Mouse (Mus musculus) liver, embryonic 11.5 days (tissue): ENCODE results near the gene Prdm12. TPM values are rescaled to one million over a fixed set of nuclear protein-coding genes. Genes with fewer than 3 reads are reported as not detected.
A peak's percentile ranks its signal among the peaks of the same experiment; 100 is the strongest.

Experiments
- ATAC-seq: fragments of 200-750 bp; cut with Nextera tagmentation; replicated peaks from 2 replicates; pipeline ENCODE4 v1.8.0; 2017; ENCODE audit warnings: moderate number of reproducible peaks, mild to moderate bottlenecking, moderate TSS enrichment, moderate library complexity; ENCODE audit not compliant: low FRiP score
- DNase-seq: peaks from one replicate; pipeline ENCODE4 v3.0.0-alpha.2; 2017; ENCODE audit warnings: low spot score
- H3K27ac ChIP-seq: fragments of 300-500 bp; sonication (generic); 2 replicates; pipeline ENCODE4 v1.5.1; 2014; ENCODE audit warnings: mild to moderate bottlenecking, low read depth, low read length, control low read depth
- H3K27me3 ChIP-seq: fragments of 300-500 bp; sonication (generic); replicated peaks from 2 replicates; pipeline ENCODE4 v1.6.1; 2014; ENCODE audit warnings: low read length, mixed read lengths; ENCODE audit not compliant: control insufficient read depth, insufficient read depth
- H3K36me3 ChIP-seq: fragments of 300-500 bp; sonication (generic); 2 replicates; pipeline ENCODE4 v1.6.1; 2014; ENCODE audit warnings: mild to moderate bottlenecking, low read length, moderate library complexity, mixed read lengths; ENCODE audit not compliant: control insufficient read depth, insufficient read depth
- H3K4me1 ChIP-seq: fragments of 300-500 bp; sonication (generic); replicated peaks from 2 replicates; pipeline ENCODE4 v1.6.1; 2014; ENCODE audit warnings: low read length, mixed read lengths; ENCODE audit not compliant: control insufficient read depth, insufficient read depth
- H3K4me2 ChIP-seq: fragments of 300-500 bp; sonication (generic); 2 replicates; pipeline ENCODE4 v1.6.1; 2014; ENCODE audit warnings: mild to moderate bottlenecking, control low read depth, moderate library complexity
- H3K4me3 ChIP-seq: fragments of 300-500 bp; sonication (generic); 2 replicates; pipeline ENCODE4 v1.5.1; 2014; ENCODE audit warnings: low read depth, low read length, control low read depth
- H3K9ac ChIP-seq: fragments of 300-500 bp; sonication (generic); 2 replicates; pipeline ENCODE4 v1.6.1; 2014; ENCODE audit warnings: low read depth, low read length, control low read depth
- H3K9me3 ChIP-seq: fragments of 300-500 bp; sonication (generic); 2 replicates; pipeline ENCODE4 v1.6.1; 2016; ENCODE audit warnings: low read length, inconsistent platforms, mixed read lengths; ENCODE audit not compliant: control insufficient read depth
- WGBS: fragments of 180-500 bp; shearing (Covaris S2); extraction: QIAGEN DNeasy Blood & Tissue Kit; methylation state at CpG from one replicate; pipeline ENCODE4 v1.1.7; 2014; 5-methylcytosine and 5-hydroxymethylcytosine counted together
- polyA plus RNA-seq: library from polyadenylated mRNA; unstranded; fragments of >200 nt; fragmentation: Nextera tagmentation; extraction: Ambion mirVana; gene quantifications from 2 replicates; pipeline ENCODE4 v1.2.1, GENCODE M21; 2014

Gene Prdm12
- polyA plus RNA-seq, 1 experiment from 2014 or later: 0.07 TPM

DNA sequence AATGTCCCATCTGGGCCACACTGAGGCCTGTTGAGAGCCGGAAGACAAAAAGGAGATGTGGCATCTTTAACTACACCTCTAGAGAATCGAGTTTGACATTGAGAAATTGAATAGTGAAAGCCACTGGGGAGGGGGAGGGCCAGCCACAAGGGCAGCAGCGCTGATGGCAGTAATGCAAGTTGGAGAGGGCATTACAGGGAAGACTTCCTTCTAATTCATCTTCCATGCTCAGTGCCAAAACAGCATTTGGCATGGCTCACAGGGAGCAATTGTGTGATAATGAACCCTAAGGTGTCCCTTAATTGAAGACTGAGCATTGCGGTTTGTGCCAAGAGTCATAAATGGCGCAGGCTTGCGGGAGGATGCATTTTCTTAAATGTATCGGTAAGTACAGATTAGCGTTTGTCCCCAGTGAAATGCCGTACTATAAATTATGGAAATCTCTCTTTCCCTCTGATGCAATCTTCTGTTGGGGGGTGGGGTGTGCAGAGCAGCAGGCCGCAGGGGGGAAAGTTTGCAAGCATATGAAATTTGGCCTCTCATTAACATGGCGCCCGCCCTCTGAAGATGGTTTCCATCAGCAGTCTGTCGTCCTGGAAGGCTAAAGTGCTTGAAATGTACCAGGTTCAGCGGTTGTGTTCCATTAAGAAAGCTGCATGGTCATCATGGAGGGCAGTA lies 21.2 kb upstream of the Prdm12 start:
- H3K36me3 ChIP-seq: peaks cover 20% of the 10 kb centered on the region
- H3K27me3 ChIP-seq: no peaks in the 10 kb centered on the region
- H3K4me3 ChIP-seq: no peak overlapping the region
- H3K27ac ChIP-seq: no peak overlapping the region
- H3K9me3 ChIP-seq: no peaks in the 10 kb centered on the region
- DNase-seq (no peak), ATAC-seq (no peak)
- no peak overlapping the region for H3K4me2 ChIP-seq
- no peak overlapping the region for H3K9ac ChIP-seq
- WGBS: 85% methylated on average over 14 of the region's 14 CpGs
- no peaks in the 10 kb centered on the region for H3K4me1 ChIP-seq

DNA sequence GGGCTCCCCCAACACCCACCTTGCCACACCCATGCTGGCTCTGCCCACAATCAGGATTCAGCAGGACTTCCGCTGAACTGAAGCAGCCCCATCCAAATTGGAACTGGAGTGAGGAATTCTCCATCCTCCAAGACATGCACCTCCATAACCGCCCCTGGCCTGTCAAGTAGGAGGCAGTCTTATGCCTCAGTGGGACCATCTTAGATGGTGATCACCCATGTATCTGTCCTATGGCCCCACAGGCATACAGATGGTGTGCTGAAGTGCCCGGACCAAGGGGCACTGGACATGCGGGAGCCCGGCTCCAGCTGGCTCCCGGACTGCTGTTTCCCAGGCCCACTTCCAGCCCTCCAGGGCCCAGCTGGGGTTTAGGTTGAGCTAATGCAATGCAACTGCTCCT lies 20.6 kb upstream of the Prdm12 start:
- no peaks in the 10 kb centered on the region for H3K27me3 ChIP-seq
- no peak overlapping the region for H3K9ac ChIP-seq
- H3K4me2 ChIP-seq: no peak overlapping the region
- DNase-seq (no peak), ATAC-seq (no peak)
- H3K27ac ChIP-seq: no peak overlapping the region
- H3K36me3 ChIP-seq: peaks cover 15% of the 10 kb centered on the region; the same call in 1 of the 2 replicates
- H3K9me3 ChIP-seq: no peaks in the 10 kb centered on the region
- WGBS: 87% methylated on average over 6 of the region's 6 CpGs
- no peak overlapping the region for H3K4me3 ChIP-seq
- no peaks in the 10 kb centered on the region for H3K4me1 ChIP-seq

DNA sequence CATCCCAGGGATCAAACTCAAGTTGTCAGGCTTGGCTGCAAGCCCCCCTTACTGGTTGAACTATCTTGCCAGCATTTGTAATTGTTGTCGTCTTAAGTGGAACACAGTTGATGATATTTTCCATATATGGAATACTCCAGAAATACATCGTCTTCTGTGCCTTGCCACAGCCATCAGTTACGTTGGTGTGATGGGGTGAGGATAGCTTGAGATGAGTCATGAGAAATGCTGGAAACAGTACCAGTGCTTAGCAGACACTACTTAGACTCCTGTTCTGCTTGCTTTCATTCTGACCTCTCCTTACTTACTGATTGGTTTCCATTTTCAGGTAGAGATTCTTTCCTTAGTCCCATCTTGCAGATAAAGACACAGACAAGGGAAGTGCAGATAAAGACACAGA lies 6.3 kb upstream of the Prdm12 start:
- Histone ChIP-seq H3K36me3 (no peaks in the 10 kb centered on the region), H3K4me3 (no peak overlapping the region), H3K9ac (no peak overlapping the region), H3K9me3 (no peaks in the 10 kb centered on the region), H3K27me3 (peaks cover 72% of the 10 kb centered on the region), H3K4me1 (peaks cover 4% of the 10 kb centered on the region; the same call in 1 of the 2 replicates), H3K27ac (no peak overlapping the region), H3K4me2 (no peak overlapping the region)
- DNase-seq (no peak), ATAC-seq (no peak)
- 54% methylated on average over 3 of the region's 3 CpGs for WGBS

DNA sequence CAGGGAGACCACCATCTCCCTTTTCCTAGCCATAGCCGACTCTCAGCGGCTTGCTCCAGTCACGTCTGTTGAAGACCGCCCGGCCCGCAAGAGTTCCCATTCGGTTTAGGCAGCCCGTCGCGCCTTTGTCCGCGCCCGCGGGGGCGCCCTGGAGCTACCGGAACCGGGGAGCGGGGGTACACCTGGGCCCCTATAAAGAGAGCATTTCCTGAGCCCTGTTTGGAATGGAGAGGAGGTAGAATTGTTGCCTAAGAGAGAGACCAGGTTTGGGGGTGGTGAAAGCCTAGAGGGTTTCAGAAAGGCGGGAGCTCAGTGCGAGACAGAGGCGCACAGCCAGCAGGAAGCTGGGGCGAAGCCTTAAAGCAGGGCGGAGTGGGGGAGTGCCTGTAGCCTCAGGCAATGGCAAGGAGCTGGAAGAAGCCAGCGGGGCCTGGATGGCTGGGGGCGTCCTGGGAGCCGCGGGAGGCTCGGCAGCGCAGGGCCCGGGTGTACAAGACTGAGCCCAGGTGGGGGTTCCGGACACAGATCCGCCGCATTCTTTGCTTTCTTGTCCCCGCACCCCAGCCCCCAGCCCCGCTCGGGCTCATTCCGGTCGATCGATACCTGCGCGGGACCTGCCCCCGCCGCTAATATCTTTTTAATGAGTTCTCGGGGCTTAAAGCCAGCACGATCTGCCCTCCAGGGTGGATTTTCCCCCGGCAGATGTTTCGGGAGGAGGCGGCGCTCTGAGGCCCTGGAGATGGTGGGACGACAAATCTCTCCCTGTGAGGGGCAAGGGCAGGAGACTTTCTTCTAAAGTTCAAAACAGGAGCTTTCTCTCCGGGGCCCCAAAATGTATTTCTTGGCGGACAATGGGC lies 4.3 kb upstream of the Prdm12 start:
- peak; percentile 51 for DNase-seq
- 3% methylated on average over 51 of the region's 52 CpGs for WGBS
- H3K4me2 ChIP-seq: peak overlapping the region; percentile 28; the same call in 1 of the 2 replicates

DNA sequence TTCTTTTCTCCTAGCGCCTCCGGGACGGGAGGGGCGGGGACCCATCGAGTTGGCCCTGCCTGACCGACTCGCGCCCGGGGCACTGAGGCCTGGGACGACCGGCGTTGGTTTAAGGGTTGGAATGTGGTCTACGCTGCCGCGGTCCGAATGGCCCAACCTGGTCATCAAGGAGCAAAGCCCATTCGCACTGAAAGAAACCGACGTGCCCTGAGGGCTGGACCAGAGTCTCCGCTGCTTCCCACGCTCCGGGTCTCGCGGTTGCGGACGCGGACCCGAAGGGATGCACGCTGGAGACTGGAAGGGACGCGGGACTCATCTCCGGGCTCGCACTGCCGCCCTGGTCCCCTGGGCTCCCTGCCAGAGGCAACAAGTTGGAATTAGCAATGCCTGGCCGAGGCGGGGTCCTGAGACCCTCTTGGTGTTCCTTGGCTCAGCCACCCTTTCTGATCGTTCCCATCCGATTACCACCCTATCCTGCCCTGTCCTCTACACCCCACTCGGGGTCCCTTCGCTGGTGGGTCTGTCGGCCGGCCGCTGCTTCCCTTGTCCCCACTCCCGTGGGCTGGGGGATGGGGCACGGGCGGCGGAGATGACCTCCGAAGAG lies 3.6 kb upstream of the Prdm12 start:
- DNase-seq (no peak), ATAC-seq (no peak)
- H3K4me1 ChIP-seq: peaks cover 4% of the 10 kb centered on the region; the same call in 1 of the 2 replicates
- no peaks in the 10 kb centered on the region for H3K36me3 ChIP-seq
- peak overlapping the region; percentile 3; the same call in 1 of the 2 replicates for H3K4me3 ChIP-seq
- no peaks in the 10 kb centered on the region for H3K9me3 ChIP-seq
- no peak overlapping the region for H3K27ac ChIP-seq
- peaks cover 99% of the 10 kb centered on the region for H3K27me3 ChIP-seq
- H3K9ac ChIP-seq: no peak overlapping the region
- WGBS: 2% methylated on average over 48 of the region's 48 CpGs
- peak overlapping the region; percentile 20 for H3K4me2 ChIP-seq

More for the DNA sequence above, 4.3 kb upstream of the Prdm12 start:
- Histone ChIP-seq H3K27ac (no peak overlapping the region), H3K4me1 (peaks cover 4% of the 10 kb centered on the region; the same call in 1 of the 2 replicates), H3K4me3 (peak overlapping the region; percentile 18; the same call in 1 of the 2 replicates), H3K36me3 (no peaks in the 10 kb centered on the region), H3K9ac (no peak overlapping the region), H3K9me3 (no peaks in the 10 kb centered on the region), H3K27me3 (peaks cover 92% of the 10 kb centered on the region)
- ATAC-seq: no peak

DNA sequence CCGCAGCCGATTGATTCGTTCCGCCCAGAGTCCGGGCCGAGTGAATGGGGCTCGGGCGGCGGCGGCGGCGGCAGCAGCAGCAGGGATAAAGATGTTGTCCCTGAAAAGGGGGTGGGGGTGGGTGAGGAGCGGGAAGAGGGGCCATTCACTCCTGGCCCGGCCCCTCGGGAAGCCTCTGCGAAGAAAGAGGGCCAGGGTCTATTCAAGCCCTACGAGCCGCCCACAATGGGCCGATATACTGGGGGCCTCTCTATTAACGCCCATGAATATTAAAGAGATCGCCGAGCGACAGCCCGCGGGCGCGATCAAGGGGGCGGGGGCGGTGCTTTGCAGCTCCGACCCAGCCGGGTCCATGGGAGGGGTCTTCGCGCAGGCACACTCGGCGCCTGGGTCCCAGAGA lies 3.1 kb upstream of the Prdm12 start:
- no peak overlapping the region; the same call in 1 of the 2 replicates for H3K4me2 ChIP-seq
- H3K4me3 ChIP-seq: 0 out of 2 replicates have a peak overlapping the region, but pooled peaks have one; percentile 6
- DNase-seq (no peak), ATAC-seq (no peak)
- peaks cover 4% of the 10 kb centered on the region; the same call in 1 of the 2 replicates for H3K4me1 ChIP-seq
- no peaks in the 10 kb centered on the region for H3K9me3 ChIP-seq
- H3K27me3 ChIP-seq: peaks cover 100% of the 10 kb centered on the region
- no peaks in the 10 kb centered on the region for H3K36me3 ChIP-seq
- H3K27ac ChIP-seq: no peak overlapping the region
- WGBS: 3% methylated on average over 35 of the region's 35 CpGs
- H3K9ac ChIP-seq: no peak overlapping the region

DNA sequence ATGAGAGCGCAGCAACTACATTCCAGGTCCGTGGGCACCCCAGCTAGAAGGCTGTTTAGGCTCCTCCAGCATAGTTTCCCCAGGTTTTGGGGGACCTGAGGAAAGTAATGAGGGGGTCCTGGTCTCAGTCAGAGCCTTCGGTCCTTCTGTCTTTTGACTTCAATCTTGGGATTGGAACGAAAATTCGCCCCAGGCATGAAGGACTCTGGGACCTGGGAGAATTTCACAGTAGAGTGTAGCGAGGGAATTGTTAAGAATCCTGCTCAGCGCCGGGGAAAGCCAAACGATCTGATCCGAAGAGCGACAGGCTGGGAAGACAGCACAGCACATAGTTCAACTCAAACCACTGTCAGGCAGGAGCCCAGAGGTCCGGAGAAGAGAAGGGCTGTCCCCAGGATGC lies 2.5 kb upstream of the Prdm12 start:
- Histone ChIP-seq H3K4me2 (no peak overlapping the region), H3K9ac (no peak overlapping the region), H3K27ac (no peak overlapping the region), H3K36me3 (no peaks in the 10 kb centered on the region), H3K4me1 (peaks cover 4% of the 10 kb centered on the region; the same call in 1 of the 2 replicates), H3K27me3 (peaks cover 100% of the 10 kb centered on the region), H3K9me3 (no peaks in the 10 kb centered on the region), H3K4me3 (no peak overlapping the region)
- no peak for ATAC-seq
- 4% methylated on average over 12 of the region's 12 CpGs for WGBS
- no peak for DNase-seq

DNA sequence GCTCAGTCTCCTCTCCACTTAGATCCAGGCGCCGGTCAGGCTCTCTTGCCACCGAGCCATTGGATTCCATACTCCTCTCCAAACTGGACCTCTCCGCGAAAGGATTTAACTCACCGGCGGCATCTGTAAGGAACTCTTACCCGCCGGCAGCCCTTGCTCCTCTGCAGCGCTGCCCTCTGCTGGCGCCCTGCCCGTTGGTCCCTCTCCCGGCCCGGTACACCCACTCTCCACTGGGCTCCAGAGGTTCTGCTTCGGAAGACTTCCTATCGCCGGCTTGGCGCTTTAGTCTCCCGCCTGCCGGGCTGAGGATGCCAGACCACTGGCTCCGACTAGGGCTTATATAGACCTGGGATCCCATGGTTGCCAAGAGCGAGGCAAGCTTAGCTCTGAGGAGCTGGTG lies 2.0 kb upstream of the Prdm12 start:
- Histone ChIP-seq H3K4me3 (no peak overlapping the region), H3K27me3 (peaks cover 100% of the 10 kb centered on the region), H3K9me3 (no peaks in the 10 kb centered on the region), H3K27ac (no peak overlapping the region), H3K4me2 (no peak overlapping the region), H3K9ac (no peak overlapping the region), H3K36me3 (no peaks in the 10 kb centered on the region), H3K4me1 (peaks cover 4% of the 10 kb centered on the region; the same call in 1 of the 2 replicates)
- WGBS: 1% methylated on average over 22 of the region's 22 CpGs
- DNase-seq (peak; percentile 57), ATAC-seq (no peak)
